Mouse (Mus musculus) left cerebral cortex, adult 18-20 months (tissue): ENCODE data around the gene Setd5. TPM values are rescaled to one million over a fixed set of nuclear protein-coding genes. Genes with fewer than 3 reads are reported as not detected.

Source experiments
- DNase-seq, 2 experiments: peaks; one replicate each; pipeline ENCODE4 v3.0.0; 2021 to 2022; ENCODE audit warnings: low spot score in 2 of 2, mixed read lengths in 1 of 2
- long read RNA-seq, 2 experiments: library from polyadenylated mRNA; stranded (forward); transcript quantifications; one replicate each; pipeline ENCODE4 v2.0.0; 2021
- total RNA-seq, 2 experiments: library from RNA; stranded (reverse); gene quantifications; 2 replicates each; pipeline ENCODE4 v1.2.3; 2021

Gene Setd5
- 100 to 1,000 TPM in 1 of 2 experiments, 10 to 100 TPM in 1; 97.1 to 102 TPM for total RNA-seq
- long read RNA-seq, experiment 1, partial matches to known transcripts: 4 of 9 reads
- long read RNA-seq, experiment 1, other reads (novel, unspliced or antisense): 1 of 9 reads
- long read RNA-seq, experiment 2, partial matches to known transcripts: 1 of 9 reads
- long read RNA-seq, experiment 2, other reads (novel, unspliced or antisense): 5 of 9 reads

GRCm38 (mm10) chr6:113076686-113077516 lies at the start of gene Setd5:
TSS of gene Setd5 (plus strand) at chr6:113077365.
- DNase-seq: peak; percentile 96 to 98

GRCm38 (mm10) chr6:113027446-113027845 lies 49.7 kb upstream of the Setd5 start:
- DNase-seq: no peak

GRCm38 (mm10) chr6:113029006-113029405 lies 48.2 kb upstream of the Setd5 start:
- DNase-seq: no peak

- DNase-seq: no peak
Measured at GRCm38 (mm10) chr6:113030553-113030952, 46.6 kb upstream of the Setd5 start.

GRCm38 (mm10) chr6:113030970-113031660 lies 46.0 kb upstream of the Setd5 start:
- no peak for DNase-seq

- no peak for DNase-seq
Measured at GRCm38 (mm10) chr6:113032121-113032520, 45.0 kb upstream of the Setd5 start.

- no peak for DNase-seq
Measured at GRCm38 (mm10) chr6:113033185-113033584, 44.0 kb upstream of the Setd5 start.

- no peak for DNase-seq
Measured at GRCm38 (mm10) chr6:113034466-113034865, 42.7 kb upstream of the Setd5 start.

- no peak for DNase-seq
Measured at GRCm38 (mm10) chr6:113036463-113037175, 40.5 kb upstream of the Setd5 start.

- DNase-seq: peak; percentile 75 to 76
Measured at GRCm38 (mm10) chr6:113037946-113038734, 39.0 kb upstream of the Setd5 start.

GRCm38 (mm10) chr6:113038735-113039058 lies 38.5 kb upstream of the Setd5 start:
- DNase-seq: no peak

- DNase-seq: no peak
Measured at GRCm38 (mm10) chr6:113040319-113040718, 36.8 kb upstream of the Setd5 start.

GRCm38 (mm10) chr6:113041215-113041990 lies 35.8 kb upstream of the Setd5 start:
- DNase-seq: no peak

GRCm38 (mm10) chr6:113045575-113045974 lies 31.6 kb upstream of the Setd5 start:
- no peak for DNase-seq

- DNase-seq: peak; percentile 97 to 99
Measured at GRCm38 (mm10) chr6:113046041-113046975, 30.9 kb upstream of the Setd5 start, which contains the start of gene Thumpd3. TSS of gene Thumpd3 (plus strand) at chr6:113046225.

- no peak for DNase-seq
Measured at GRCm38 (mm10) chr6:113047016-113047746, 30.0 kb upstream of the Setd5 start.

- no peak for DNase-seq
Measured at GRCm38 (mm10) chr6:113048371-113048770, 28.8 kb upstream of the Setd5 start.

- DNase-seq: no peak
Measured at GRCm38 (mm10) chr6:113049159-113049558, 28.0 kb upstream of the Setd5 start.
